Mouse (Mus musculus): ENCODE measurements around the gene Exoc2.

Exoc2 gene

GRCm38 (mm10) chr13:30971047-30971446, 2.8 kb downstream of the Exoc2 start:
- no peak for DNase-seq

DNA sequence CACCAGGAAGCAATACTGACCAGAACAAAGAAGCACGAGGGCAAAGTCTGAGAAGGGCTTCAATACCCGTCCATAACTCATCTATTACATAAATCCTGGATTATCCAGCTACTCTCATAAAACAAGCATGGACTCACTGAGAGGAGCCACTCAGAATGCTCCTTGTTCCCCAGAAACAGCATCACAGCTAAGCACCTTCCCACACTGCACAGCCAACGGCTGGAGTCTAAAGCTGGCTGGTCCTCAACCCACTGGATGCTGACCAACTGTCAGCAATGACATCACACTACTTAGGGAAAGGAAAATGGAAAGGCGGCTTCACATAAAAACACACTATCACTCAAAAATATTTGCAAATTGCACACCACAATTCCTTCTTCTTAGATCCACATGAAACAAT, 5.6 kb downstream of the Exoc2 start:
- DNase-seq, result no peak

GRCm38 (mm10) chr13:30966507-30966911, 7.4 kb downstream of the Exoc2 start:
- DNase-seq, result no peak

GRCm38 (mm10) chr13:30961932-30962331, 12.0 kb downstream of the Exoc2 start:
- DNase-seq, result no peak

DNA sequence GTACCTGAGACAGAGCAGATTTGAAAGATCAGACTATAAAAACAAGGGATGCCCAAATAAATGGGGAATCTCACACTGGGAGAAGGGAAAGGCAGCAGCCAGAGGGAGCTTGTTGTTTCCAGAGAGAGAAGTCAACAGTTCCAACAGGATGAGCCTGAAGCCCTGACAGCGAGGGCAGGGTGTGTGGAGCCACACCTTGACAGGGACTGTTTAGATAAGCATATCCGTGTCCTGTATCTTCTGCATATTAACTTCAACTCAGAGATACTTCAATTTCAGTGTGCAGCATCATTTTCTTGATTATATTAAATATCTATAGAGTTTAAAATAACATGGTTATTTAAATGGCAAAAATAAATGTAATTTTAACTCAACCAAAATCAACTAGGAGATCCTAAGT, 13.2 kb downstream of the Exoc2 start:
- no peak for DNase-seq

GRCm38 (mm10) chr13:30953580-30953979, 20.3 kb downstream of the Exoc2 start:
- DNase-seq, result no peak

DNA sequence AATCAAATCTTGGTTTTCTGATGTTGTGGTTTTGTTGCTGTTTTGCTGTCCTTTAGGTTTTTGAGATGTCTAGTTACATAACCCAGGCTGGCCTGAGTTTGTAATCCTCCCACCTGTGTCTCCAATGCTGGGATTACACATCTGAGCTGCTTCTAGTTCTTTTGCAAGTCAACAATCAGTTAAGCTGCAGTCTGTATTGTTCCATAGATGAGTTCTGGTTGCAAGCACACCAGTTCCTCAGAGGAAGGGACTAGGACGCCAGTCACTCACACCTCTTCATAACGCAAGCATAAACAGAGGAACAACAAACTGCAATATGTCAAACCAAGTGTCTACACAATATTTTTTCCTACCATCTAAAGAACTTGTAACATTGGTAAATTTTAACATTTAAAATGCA, 21.8 kb downstream of the Exoc2 start:
- no peak for DNase-seq

GRCm38 (mm10) chr13:30949181-30949580, 24.7 kb downstream of the Exoc2 start:
- no peak for DNase-seq

GRCm38 (mm10) chr13:30947540-30947939, 26.4 kb downstream of the Exoc2 start, which contains the start of gene Hus1b:
TSS of gene Hus1b (minus strand) at chr13:30947759.
- DNase-seq, result no peak

- no peak for DNase-seq
Measured at GRCm38 (mm10) chr13:30947129-30947528, 26.8 kb downstream of the Exoc2 start.

GRCm38 (mm10) chr13:30945788-30946187, 28.1 kb downstream of the Exoc2 start:
- no peak for DNase-seq

GRCm38 (mm10) chr13:30932972-30933371, 40.9 kb downstream of the Exoc2 start:
- DNase-seq, result no peak

DNA sequence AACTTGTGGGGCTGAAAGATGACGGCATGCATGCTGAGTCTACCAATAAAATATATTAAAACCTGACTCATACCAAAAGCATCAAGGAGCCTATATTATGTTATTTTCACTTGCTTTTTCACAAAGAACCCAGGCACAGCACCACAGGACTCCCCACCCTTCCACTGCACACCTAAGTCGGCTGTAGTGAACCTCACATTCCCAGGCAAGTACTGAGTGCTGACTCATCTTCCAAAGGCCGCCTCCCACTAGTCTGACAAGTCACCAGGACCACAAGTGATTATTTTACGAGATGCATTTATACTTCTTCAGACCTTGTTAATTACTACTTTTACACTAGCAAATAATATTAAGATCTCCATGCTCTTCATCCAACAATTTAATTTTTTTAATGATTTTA, 42.3 kb downstream of the Exoc2 start:
- DNase-seq, result no peak

- DNase-seq, result no peak
Measured at GRCm38 (mm10) chr13:30929119-30929518, 44.8 kb downstream of the Exoc2 start.

- no peak for DNase-seq
Measured at GRCm38 (mm10) chr13:30924269-30924668, 49.6 kb downstream of the Exoc2 start.

- no peak for DNase-seq
Measured at GRCm38 (mm10) chr13:30921914-30922313, 52.0 kb downstream of the Exoc2 start.

- no peak for DNase-seq
Measured at GRCm38 (mm10) chr13:30913757-30914156, 60.1 kb downstream of the Exoc2 start.

GRCm38 (mm10) chr13:30913028-30913427, 60.9 kb downstream of the Exoc2 start:
- no peak for DNase-seq

DNA sequence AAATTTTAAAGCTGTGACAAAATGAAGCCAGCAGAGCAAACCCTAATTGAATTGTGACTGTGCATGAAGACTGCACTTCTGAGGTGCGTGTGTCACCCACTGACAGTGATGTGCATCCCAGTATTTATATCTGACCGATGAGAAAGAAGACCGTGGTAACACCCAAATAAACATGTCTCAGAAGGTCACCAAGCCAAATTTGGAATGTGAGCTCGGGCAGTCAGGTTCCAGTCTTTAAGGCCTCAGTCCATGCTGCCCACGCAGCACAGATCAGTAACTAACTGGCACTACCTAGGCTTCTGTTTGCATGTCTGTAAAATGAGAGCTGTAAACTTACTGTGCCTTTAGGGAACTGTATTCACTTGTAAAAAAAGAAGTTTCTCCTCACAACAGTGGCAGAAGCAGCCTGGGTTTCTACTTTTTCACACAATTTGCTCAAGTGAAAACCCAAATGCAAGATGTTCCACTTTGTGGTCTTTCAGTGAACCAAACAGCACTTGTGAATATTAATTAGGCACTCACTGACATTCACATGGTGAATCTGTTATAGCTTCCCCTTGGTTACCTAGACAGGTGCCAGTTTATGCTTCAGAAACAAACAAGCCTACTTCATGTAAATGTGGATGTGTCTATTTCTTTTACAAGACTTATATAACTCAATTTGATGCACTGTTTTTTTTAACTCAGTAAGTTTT, 61.8 kb downstream of the Exoc2 start:
- DNase-seq, result no peak

DNA sequence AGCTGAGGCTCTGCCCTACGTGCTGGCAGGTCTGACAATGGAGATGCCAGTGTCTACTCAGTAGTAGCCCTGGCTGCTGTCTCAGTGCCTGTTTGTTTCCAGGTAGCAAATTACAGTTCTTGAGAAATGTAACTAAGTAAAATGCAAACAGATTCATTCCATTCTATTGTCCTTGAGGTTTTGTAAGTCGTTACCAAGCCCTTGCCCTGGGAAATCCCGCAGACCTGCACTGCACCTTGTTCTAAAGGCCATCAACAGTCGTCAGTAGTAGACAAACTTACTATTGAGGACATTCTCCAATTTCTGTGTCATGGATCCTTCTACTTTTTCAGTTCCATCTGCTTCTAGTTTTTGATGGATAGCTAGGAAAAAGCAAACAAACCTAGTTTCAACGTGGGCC, 63.0 kb downstream of the Exoc2 start:
- DNase-seq, result no peak

GRCm38 (mm10) chr13:30902286-30902685, 71.6 kb downstream of the Exoc2 start:
- DNase-seq, result no peak

GRCm38 (mm10) chr13:30901387-30902041, 72.4 kb downstream of the Exoc2 start:
- DNase-seq, result no peak

GRCm38 (mm10) chr13:30894015-30894634, 79.8 kb downstream of the Exoc2 start:
- DNase-seq, result peak; percentile 6

DNA sequence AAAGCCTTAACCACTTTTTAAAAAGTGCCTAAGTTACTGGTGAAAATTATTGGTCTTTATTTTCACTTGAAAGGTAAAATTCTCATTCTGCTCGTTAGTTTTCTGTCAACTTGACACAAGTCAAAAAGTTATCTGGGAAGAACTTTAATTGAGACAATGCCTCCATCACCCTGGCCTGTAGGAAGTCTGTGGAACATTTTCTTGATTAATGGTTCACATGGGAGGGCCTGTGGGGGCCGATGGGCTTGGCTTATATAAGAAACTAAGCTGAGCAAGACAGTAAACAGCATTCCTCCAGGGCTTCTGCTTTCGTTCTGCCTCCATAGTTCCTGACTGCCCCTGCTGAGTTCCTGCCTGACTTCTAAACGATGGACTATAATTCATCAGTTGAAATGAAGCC, 81.6 kb downstream of the Exoc2 start:
- no peak for DNase-seq
